Mouse (Mus musculus) induced T-regulatory cell, adult 2 months (primary cell): ENCODE results near the gene Abhd16b.
A peak's percentile ranks its signal among the peaks of the same experiment; 100 is the strongest.

Experiments used
- DNase-seq: peaks from one replicate; pipeline ENCODE4 v3.0.0-alpha.2; 2012; ENCODE audit warnings: low read depth

Gene Abhd16b

DNA sequence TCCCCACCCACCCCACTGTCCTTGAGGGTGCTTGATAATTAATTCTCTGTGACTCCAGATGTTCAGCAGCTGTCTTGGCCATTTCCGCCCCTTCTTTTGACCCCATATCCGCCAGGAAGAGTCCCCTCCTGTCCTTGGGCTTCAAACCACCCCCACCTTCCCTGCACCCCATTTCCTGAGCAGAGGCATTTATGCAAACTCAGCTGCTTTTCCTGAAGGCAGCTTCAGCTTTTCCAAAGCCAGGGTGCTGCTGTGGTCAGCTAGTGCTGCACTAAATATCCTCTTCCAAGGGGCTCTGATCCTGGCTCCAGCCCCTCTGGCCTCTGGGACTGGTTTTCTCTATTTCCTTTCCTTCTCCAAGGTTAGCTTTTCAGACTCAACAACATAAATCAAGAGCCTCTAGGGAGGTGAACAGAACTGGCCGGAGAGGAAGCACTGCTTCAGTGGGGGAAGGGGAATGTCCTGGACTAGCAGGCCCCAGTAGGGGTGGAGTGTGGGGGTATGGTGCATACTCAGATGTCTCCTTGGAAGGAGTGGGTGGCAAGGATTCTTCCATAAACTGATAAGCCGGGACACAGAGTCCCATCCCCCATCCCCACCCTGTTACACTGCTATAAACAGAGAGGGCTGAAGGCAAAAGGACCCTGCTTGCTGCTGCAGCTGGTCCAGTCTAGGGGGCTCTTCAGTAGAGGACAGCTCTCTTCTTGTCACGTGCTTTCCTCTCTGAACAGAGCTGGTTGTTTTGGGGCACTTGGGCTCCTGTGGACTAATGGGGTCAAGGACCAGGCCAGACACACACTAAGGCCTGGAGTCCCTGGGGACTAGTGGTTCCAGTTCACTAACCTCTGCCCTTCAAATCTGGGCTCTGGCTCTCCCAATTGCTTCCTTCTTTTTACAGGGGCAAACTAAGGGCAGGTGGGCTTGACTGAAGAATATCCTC lies 5.4 kb upstream of the Abhd16b start:
- DNase-seq = no peak

DNA sequence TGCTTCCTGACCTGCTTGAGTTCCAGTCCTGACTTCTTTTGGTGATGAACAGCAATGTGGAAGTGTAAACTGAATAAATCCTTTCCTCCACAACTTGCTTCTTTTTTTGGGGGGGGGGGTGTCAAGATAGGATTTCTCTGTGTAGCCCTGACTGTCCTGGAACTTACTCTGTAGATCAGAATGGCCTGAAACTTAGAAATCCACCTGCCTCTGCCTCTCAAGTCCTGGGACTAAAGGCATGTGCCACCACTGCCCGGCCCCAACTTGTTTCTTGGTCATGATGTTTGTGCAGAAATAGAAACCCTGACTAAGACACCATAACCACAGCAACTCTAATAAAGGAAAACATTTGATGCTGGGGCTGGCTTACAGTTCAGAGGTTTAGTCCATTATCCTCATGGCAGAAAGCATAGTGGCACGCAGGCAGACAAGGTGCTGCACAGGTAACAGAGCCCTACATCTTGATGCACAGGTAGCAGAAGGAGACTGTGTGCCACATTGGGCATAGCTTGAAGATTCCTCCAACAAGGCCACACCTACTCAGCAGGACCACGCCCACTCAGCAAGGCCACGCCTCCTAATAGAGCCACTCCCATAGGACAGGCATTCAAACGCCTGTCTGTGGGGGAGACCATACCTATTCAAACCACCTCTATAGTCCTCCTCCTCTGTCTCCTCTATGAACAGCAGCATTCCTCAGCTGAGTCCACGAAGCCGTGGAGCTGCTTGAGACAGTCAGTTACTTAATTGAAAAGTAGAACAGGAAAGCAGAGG lies 1.4 kb upstream of the Abhd16b start:
- peak; percentile 82 for DNase-seq

GRCm38 (mm10) chr2:181492206-181492605 lies 800 bp upstream of the Abhd16b start:
- DNase-seq = no peak

DNA sequence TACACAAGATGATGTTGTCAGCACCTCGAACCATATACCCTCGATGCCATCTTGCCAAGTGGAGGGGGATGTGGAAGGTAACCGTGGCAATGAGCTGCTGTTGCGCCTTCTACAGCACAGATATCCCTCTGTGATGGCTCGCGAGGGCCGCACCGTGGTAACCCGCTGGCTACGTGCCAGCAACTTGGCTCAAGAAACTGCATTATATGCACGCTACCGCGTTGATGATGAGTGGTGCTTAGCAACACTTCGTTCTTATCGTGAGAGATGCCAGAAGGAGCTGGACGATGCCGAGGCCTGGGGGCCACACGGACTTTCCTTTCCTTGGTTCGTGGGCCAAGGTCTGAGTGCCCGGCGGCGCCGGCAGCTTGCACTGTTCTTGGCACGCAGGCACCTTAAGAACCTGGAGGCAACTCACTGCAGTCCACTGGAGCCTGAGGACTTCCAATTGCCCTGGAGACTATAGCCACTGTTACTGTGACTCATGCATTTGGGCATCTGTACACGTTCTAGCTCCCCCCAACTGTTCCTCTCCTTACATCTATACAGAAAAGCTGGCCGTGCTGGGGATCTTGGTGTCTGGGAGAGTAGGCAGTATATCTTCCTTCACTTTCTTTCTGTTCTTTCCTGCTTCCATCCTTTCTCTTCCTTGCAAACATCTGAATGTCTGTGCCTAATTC lies 1.4 kb downstream of the Abhd16b start:
- no peak for DNase-seq

DNA sequence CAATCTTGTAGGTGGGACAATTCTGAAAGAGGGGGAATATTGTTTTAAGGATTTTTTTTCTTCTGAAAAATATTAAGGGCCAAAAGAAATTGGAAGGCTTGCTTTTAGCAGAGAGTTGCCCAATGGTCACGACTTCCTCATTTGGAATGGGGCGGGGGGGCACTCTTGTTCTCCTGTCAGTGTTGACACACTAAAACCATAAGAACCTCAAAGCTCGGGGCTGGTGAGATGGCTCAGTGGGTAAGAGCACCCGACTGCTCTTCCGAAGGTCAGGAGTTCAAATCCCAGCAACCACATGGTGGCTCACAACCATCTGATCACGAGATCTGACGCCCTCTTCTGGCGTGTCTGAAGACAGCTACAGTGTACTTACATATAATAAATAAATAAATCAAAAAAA lies 2.8 kb downstream of the Abhd16b start:
- peak; percentile 53 for DNase-seq

GRCm38 (mm10) chr2:181496281-181496680 lies 3.3 kb downstream of the Abhd16b start:
- peak; percentile 90 for DNase-seq

- peak; percentile 98 for DNase-seq
Observed at GRCm38 (mm10) chr2:181496831-181497547, 4.0 kb downstream of the Abhd16b start, which contains the start of gene Tpd52l2. Gene Tpd52l2, plus strand, starts transcription at chr2:181497142.

DNA sequence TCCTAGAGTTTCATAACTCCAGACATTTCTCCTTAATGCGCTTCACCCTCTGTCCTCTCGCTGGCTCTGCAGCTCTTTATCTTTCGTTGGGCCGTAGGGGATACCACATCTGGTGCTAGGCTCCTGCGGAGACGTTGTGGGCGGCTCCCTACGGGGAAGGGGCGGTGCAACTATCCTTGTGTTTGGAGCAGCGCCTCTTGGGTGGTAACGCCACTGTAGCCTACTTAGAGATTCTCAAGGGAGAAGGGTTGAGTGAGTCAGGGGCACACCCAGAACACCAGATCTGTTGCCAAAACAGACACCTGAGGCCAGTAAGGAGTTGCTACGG lies 4.5 kb downstream of the Abhd16b start:
- peak; percentile 87 for DNase-seq

- peak; percentile 65 for DNase-seq
Observed at GRCm38 (mm10) chr2:181498644-181499043, 5.6 kb downstream of the Abhd16b start.

GRCm38 (mm10) chr2:181509191-181509590 lies 16.2 kb downstream of the Abhd16b start:
- no peak for DNase-seq

GRCm38 (mm10) chr2:181511231-181511630 lies 18.2 kb downstream of the Abhd16b start:
- DNase-seq = no peak

DNA sequence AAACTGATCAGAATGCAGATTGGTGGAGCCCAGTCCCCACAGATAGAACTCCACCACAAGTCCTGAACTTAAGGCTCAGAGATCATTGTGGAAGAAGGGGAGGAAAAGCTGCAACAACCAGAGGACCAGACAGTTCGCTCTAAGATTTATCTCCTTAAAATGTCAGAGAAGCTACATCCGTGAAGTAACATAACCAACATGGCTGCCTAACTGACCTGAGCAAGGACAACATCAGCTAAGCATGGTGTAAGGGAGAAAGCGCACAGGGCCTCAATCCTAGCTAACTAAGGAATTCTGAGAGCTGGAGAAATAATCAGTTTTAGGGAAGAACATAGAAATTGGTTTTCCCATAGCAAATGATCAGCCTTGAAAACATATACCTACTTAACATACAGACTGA lies 26.2 kb downstream of the Abhd16b start:
- peak; percentile 30 for DNase-seq

DNA sequence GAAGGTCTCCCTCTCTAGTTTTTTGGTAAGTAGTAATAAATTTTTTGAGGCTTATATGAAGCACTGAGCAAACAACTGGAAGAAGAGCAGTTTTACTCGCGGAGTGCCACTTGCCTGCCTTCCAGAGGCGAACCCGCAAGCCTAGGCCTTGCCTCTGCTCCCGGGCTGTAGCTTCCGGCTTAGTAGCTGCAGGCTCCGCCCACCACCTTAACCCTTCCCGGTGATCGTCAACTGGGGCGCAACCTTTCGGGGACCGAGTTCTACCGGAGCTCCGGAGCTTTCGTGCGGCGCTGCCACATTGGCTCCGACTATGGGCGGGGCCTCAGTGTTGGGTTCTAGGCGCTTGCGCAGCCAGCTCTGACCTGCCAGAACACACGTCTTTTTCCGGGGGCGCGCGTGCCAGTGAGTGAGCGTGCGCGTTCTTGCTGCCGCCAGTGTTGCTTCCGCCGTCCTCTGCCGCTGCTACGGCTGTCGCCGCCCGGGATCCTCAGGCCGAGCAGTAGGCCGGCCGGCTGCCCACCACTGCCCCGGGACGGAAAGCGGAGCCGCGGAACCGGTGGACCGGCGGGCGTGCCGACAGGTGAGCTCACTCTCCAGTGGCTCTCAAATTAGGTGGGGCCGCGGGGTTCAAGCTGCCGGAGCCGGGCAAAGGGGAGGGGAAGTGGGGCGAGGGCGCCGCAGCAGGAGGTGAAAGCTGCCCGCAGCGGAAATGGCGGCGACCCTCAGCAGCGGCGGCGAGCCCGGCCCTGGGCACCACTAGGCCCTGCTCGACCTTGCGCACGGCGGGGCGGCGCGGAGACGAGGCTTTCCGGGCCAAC lies 27.3 kb downstream of the Abhd16b start, which contains the start of gene Dnajc5:
Dnajc5 (plus strand) TSS at position 368 of the 818 bp plus-strand sequence.
- DNase-seq = peak; percentile 99

DNA sequence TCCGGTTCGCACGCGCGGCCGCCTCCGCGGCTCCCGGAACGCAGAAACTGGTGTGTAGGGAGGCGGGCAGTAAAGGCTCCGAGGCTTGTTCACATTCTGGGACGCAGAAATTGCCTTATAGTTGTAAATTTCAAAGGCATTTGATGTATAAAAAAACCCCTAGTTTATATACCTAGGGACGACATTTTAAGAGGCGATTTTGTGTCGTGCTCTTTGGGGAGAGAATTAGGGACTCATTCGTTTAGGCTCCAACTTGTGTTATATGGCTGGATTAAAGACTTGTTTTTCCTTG lies 27.9 kb downstream of the Abhd16b start:
- DNase-seq = no peak

- peak; percentile 20 for DNase-seq
Observed at GRCm38 (mm10) chr2:181521491-181521890, 28.5 kb downstream of the Abhd16b start.

- peak; percentile 85 for DNase-seq
Observed at GRCm38 (mm10) chr2:181522811-181523210, 29.8 kb downstream of the Abhd16b start.

DNA sequence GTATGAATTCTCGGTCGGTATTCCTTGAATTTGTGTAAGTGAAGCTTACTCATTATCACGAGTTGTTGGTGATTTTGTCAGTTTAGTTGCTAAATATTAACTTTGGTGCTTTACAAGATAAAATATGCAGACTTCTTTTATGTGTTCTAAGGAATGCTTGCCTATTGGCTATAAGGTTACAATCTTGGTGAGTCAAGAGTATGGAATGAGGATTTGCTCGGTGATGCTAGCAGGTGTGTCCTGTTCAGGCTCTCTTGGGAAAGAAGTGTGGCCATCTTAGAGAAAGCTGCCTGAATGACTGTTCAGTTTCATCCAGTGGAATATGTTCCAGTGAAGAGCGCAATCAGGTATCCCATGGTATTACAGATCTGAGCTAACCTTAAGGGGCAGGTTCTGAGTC lies 32.5 kb downstream of the Abhd16b start:
- no peak for DNase-seq

- DNase-seq = no peak
Observed at GRCm38 (mm10) chr2:181529076-181529475, 36.1 kb downstream of the Abhd16b start.

GRCm38 (mm10) chr2:181532589-181532988 lies 39.6 kb downstream of the Abhd16b start:
- DNase-seq = no peak

GRCm38 (mm10) chr2:181536410-181536809 lies 43.4 kb downstream of the Abhd16b start:
- no peak for DNase-seq

GRCm38 (mm10) chr2:181537444-181538047 lies 44.5 kb downstream of the Abhd16b start:
- peak; percentile 36 for DNase-seq
